Mouse (Mus musculus): ENCODE data around the gene Rgcc.
A peak's percentile ranks its signal among the peaks of the same experiment; 100 is the strongest.

Gene Rgcc

GRCm38 (mm10) chr14:79241656-79242385 lies 59.6 kb downstream of the Rgcc start:
- no peak for DNase-seq (ENCODE audit: low spot score in 2 of 2)

- no peak for DNase-seq (ENCODE audit: low spot score in 2 of 2)
Observed at GRCm38 (mm10) chr14:79241057-79241570, 60.3 kb downstream of the Rgcc start.

- peak; percentile 60 to 76 for DNase-seq (ENCODE audit: low spot score in 2 of 2)
Observed at GRCm38 (mm10) chr14:79239402-79239801, 62.0 kb downstream of the Rgcc start.
